Mouse (Mus musculus) small intestine, adult 2 months (tissue): ENCODE results near the gene Nrg4.

ENCODE experiments used
- CTCF ChIP-seq: fragments of 200-500 bp; IDR thresholded peaks from 2 replicates; pipeline ENCODE4 v1.5.1; 2012; ENCODE audit warnings: low read depth, mild to moderate bottlenecking, control low read depth, inconsistent platforms, low read length, moderate library complexity, mixed read lengths; ENCODE audit not compliant: insufficient replicate concordance, insufficient read length; ENCODE audit errors: extremely low read depth
- POLR2A ChIP-seq: fragments of 200-500 bp; IDR thresholded peaks from 2 replicates; pipeline ENCODE4 v1.6.1; 2012; ENCODE audit warnings: low read depth, mild to moderate bottlenecking, control low read depth, inconsistent platforms, low read length, moderate library complexity

- TF ChIP-seq POLR2A: no peak
- no peak for TF ChIP-seq CTCF
These were observed 130.8 kb downstream of the Nrg4 start for GRCm38 (mm10) chr9:55195876-55196275.
